Mouse (Mus musculus): Measurements from ENCODE around the gene Lrp6. TPM values are rescaled to one million over a fixed set of nuclear protein-coding genes. Genes with fewer than 3 reads are reported as not detected.

The Lrp6 gene
- total and polyA plus RNA-seq, 2 experiments from 2014 or later, result 15.9 to 26.6 TPM

DNA sequence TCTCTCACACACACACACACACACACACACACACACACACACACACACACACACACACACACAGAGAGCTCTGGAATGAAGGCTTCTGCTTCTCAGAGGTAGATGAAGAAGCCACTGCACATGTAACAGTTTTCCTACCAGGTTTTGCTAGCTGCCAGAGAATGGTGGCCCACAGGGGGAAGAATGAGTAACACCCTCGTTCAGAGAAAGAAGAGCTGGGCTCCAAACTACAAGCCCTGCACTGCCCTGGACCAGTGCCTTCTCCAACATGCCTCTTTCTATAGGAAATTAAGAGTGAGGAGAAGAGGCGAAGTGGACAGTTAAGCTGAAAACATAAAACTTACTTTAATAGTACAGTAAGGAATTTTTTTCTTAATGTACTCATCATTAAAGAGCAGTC is 56.5 kb downstream of the Lrp6 start:
- no peak overlapping the region for H3K4me2 ChIP-seq (ENCODE audit: low read depth, low read length)
- no peak for ATAC-seq (ENCODE audit: insufficient read depth, low read depth)
- whole genome bisulfite sequencing, result 61% methylated on average over 2 of the region's 2 CpGs
- no peaks in the 10 kb centered on the region for H3K9me3 ChIP-seq (replicated peaks; ENCODE audit: control insufficient read depth, low read length)
- TF ChIP-seq CTCF (IDR thresholded peaks at IDR 0.05; ENCODE audit: low read depth), result no peak
- no peak for TF ChIP-seq EP300 (IDR thresholded peaks at IDR 0.05; ENCODE audit: low read depth)
- H3K27ac ChIP-seq (ENCODE audit: low read depth), result no peak overlapping the region
- H3K4me3 ChIP-seq (ENCODE audit: low read depth, low read length), result no peak overlapping the region
- H3K9ac ChIP-seq (replicated peaks; ENCODE audit: low read depth, low read length), result no peak overlapping the region
- H3K4me1 ChIP-seq (ENCODE audit: control insufficient read depth, insufficient read depth), result peaks cover 1% of the 10 kb centered on the region; the same call in 1 of the 2 replicates
- no peak for DNase-seq (ENCODE audit: low spot score)
- H3K27me3 ChIP-seq (ENCODE audit: control insufficient read depth, insufficient read depth, low read length), result no peaks in the 10 kb centered on the region
- peaks cover 29% of the 10 kb centered on the region for H3K36me3 ChIP-seq (replicated peaks; ENCODE audit: control insufficient read depth, insufficient read depth, low read length)

DNA sequence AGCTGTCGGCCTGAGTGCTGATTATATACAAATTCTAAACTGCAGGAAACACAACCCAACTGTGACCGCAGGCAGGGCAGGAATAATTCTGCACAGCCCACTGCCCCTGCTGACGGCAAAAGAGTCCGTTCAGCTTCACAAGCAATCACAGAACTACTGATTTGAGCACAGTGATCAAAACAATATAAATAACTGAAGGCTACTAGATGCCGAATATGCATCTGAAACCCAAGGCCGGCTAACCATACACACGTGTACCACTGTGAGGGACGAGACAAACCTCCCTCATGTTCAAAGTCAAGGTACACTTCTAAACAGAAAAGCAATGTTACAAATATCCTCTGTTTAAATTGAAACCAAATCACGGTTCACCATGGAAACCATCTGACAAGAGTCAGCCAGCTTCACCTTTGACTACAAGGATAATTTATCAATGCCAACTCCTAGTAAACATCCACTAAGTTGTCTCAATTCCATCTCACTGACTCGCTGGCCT is 57.0 kb downstream of the Lrp6 start:
- no peak for ATAC-seq (ENCODE audit: insufficient read depth, low read depth)

DNA sequence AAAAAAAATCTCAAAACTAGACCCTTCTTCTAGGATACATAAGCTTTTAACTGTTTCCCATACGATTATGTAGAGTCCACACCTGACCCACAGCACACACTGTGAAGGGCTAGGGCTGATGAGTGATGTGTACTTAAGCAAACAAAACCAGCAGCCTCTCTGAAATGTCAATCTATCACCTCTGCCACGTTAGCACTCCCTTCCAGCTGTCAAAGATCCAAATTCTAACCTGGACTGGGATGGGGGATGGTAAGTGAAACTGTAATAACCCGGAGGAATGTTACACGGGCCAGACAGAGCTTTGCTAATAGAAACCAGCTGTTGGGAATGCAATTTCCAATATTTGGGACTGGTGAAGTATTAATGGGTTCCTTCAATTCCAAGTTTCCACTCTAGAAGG is 61.9 kb downstream of the Lrp6 start:
- H3K9ac ChIP-seq (replicated peaks; ENCODE audit: low read depth, low read length), result no peak overlapping the region
- H3K4me1 ChIP-seq (ENCODE audit: control insufficient read depth, insufficient read depth), result peaks cover 15% of the 10 kb centered on the region
- H3K27me3 ChIP-seq (ENCODE audit: control insufficient read depth, insufficient read depth, low read length), result no peaks in the 10 kb centered on the region
- H3K4me2 ChIP-seq (ENCODE audit: low read depth, low read length), result no peak overlapping the region
- ATAC-seq (ENCODE audit: insufficient read depth, low read depth), result peak; percentile 83
- no peaks in the 10 kb centered on the region for H3K9me3 ChIP-seq (replicated peaks; ENCODE audit: control insufficient read depth, low read length)
- no peak overlapping the region for H3K27ac ChIP-seq (ENCODE audit: low read depth)
- H3K36me3 ChIP-seq (replicated peaks; ENCODE audit: control insufficient read depth, insufficient read depth, low read length), result peaks cover 25% of the 10 kb centered on the region
- peak; percentile 30 for DNase-seq (ENCODE audit: low spot score)
- TF ChIP-seq CTCF (IDR thresholded peaks at IDR 0.05; ENCODE audit: low read depth) (no peak), EP300 (IDR thresholded peaks at IDR 0.05; ENCODE audit: low read depth) (no peak)
- no peak overlapping the region for H3K4me3 ChIP-seq (ENCODE audit: low read depth, low read length)
- WGBS, result 21% methylated on average over 4 of the region's 4 CpGs

More for the DNA sequence above, 57.0 kb downstream of the Lrp6 start:
- WGBS, result 80% methylated on average over 10 of the region's 10 CpGs
- no peak overlapping the region for H3K4me3 ChIP-seq (ENCODE audit: low read depth, low read length)
- DNase-seq (ENCODE audit: low spot score), result no peak
- H3K4me1 ChIP-seq (ENCODE audit: control insufficient read depth, insufficient read depth), result peaks cover 5% of the 10 kb centered on the region; the same call in 1 of the 2 replicates
- no peak for TF ChIP-seq CTCF (IDR thresholded peaks at IDR 0.05; ENCODE audit: low read depth)
- no peak for TF ChIP-seq EP300 (IDR thresholded peaks at IDR 0.05; ENCODE audit: low read depth)
- no peaks in the 10 kb centered on the region for H3K27me3 ChIP-seq (ENCODE audit: control insufficient read depth, insufficient read depth, low read length)
- no peak overlapping the region for H3K27ac ChIP-seq (ENCODE audit: low read depth)
- no peak overlapping the region for H3K9ac ChIP-seq (replicated peaks; ENCODE audit: low read depth, low read length)
- peaks cover 29% of the 10 kb centered on the region for H3K36me3 ChIP-seq (replicated peaks; ENCODE audit: control insufficient read depth, insufficient read depth, low read length)
- no peaks in the 10 kb centered on the region for H3K9me3 ChIP-seq (replicated peaks; ENCODE audit: control insufficient read depth, low read length)
- H3K4me2 ChIP-seq (ENCODE audit: low read depth, low read length), result no peak overlapping the region

DNA sequence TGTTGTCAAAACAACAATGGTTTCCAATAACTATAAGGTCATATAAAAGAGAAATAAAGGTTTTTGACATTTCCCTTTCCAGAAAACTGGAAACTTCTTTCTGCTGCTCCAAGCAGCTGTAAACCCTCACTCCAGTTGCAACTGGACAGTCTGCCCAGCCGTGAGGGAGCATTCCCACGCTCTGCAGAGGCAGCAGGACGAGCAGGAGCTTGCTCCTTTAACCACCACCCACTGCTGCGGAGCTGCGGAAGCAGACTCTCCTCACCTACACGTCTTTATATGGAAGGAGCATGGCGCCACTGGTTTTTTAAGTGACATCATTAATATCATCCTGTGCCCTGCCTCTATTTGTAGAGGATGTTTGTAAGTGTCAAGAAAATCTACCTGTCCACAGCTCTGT is 64.4 kb downstream of the Lrp6 start:
- no peak for DNase-seq (ENCODE audit: low spot score)
- H3K9me3 ChIP-seq (replicated peaks; ENCODE audit: control insufficient read depth, low read length), result no peaks in the 10 kb centered on the region
- TF ChIP-seq CTCF (IDR thresholded peaks at IDR 0.05; ENCODE audit: low read depth), result no peak
- no peak overlapping the region for H3K4me3 ChIP-seq (ENCODE audit: low read depth, low read length)
- H3K4me2 ChIP-seq (ENCODE audit: low read depth, low read length), result no peak overlapping the region
- H3K27ac ChIP-seq (ENCODE audit: low read depth), result no peak overlapping the region
- peaks cover 20% of the 10 kb centered on the region for H3K4me1 ChIP-seq (ENCODE audit: control insufficient read depth, insufficient read depth)
- H3K9ac ChIP-seq (replicated peaks; ENCODE audit: low read depth, low read length), result no peak overlapping the region
- WGBS, result 64% methylated on average over 7 of the region's 7 CpGs
- no peaks in the 10 kb centered on the region for H3K27me3 ChIP-seq (ENCODE audit: control insufficient read depth, insufficient read depth, low read length)
- ATAC-seq (ENCODE audit: insufficient read depth, low read depth), result no peak
- peaks cover 26% of the 10 kb centered on the region for H3K36me3 ChIP-seq (replicated peaks; ENCODE audit: control insufficient read depth, insufficient read depth, low read length)

DNA sequence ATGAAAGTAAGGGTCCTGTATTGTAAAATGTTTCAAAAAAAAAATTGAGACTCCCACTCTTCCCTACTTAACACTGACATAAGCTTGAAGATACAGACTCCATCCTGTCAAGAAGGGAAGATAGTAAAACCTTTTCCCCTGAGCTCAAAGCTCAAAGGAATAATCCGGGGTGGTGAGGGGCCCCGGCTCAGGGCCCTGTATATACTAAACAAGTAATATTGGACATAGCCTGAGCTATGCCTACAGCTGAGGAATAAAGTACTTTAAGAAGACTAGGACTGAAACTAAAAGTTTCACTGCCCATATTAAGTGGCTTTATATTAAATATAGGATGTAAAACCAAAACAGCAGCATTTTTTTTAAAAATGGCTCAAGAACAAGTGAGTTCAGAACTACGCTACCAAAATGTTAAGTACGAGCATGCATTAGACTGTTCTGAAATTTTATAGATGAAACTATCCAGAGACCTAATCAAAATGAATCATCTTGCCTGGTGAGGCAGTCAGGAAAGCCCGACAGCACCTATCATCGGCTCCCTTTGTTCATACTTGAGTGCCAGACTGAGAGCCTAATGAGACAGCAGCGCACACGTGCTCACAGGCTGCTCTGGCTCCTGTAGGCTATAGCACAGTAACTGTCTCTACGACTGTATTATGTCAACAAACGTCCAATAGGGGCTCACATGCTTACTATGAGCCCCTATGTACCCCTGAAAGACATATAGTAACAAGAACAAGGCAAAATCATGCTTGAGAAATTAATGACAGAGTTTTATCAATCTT is 66.2 kb downstream of the Lrp6 start:
- Histone ChIP-seq H3K4me3 (ENCODE audit: low read depth, low read length) (no peak overlapping the region), H3K27me3 (ENCODE audit: control insufficient read depth, insufficient read depth, low read length) (no peaks in the 10 kb centered on the region), H3K27ac (ENCODE audit: low read depth) (no peak overlapping the region), H3K4me2 (ENCODE audit: low read depth, low read length) (no peak overlapping the region), H3K36me3 (replicated peaks; ENCODE audit: control insufficient read depth, insufficient read depth, low read length) (peaks cover 9% of the 10 kb centered on the region), H3K4me1 (ENCODE audit: control insufficient read depth, insufficient read depth) (peaks cover 20% of the 10 kb centered on the region), H3K9ac (replicated peaks; ENCODE audit: low read depth, low read length) (no peak overlapping the region), H3K9me3 (replicated peaks; ENCODE audit: control insufficient read depth, low read length) (no peaks in the 10 kb centered on the region)
- 56% methylated on average over 10 of the region's 10 CpGs for WGBS
- ATAC-seq (ENCODE audit: insufficient read depth, low read depth) (no peak), DNase-seq (ENCODE audit: low spot score) (no peak)
- TF ChIP-seq EP300 (IDR thresholded peaks at IDR 0.05; ENCODE audit: low read depth) (no peak), CTCF (IDR thresholded peaks at IDR 0.05; ENCODE audit: low read depth) (no peak)

Data from heart, postnatal 0 days (tissue).